Mouse (Mus musculus) CD4-positive, CD25-positive, alpha-beta regulatory T cell, adult 4 months (primary cell): Measurements from ENCODE around the gene Gm16867. TPM values are rescaled to one million over a fixed set of nuclear protein-coding genes. Genes with fewer than 3 reads are reported as not detected.
"Not testable (repeated sequence)": the region's sequence is repeated elsewhere in the genome, so short reads cannot be mapped to it uniquely, and the experiment has no call there.

ENCODE experiments used
- ATAC-seq: one replicate; pipeline ENCODE4 v1.8.0; 2017
- polyA plus RNA-seq, 2 experiments: library from polyadenylated mRNA; unstranded; fragments of 100-300 nt; shearing (Covaris generic); gene quantifications; one replicate each; pipeline ENCODE4 v1.2.1; 2017

Gene Gm16867
- 1 to 10 TPM in 1 of 2 experiments, not detected in 1; 2.1 TPM for polyA plus RNA-seq

DNA sequence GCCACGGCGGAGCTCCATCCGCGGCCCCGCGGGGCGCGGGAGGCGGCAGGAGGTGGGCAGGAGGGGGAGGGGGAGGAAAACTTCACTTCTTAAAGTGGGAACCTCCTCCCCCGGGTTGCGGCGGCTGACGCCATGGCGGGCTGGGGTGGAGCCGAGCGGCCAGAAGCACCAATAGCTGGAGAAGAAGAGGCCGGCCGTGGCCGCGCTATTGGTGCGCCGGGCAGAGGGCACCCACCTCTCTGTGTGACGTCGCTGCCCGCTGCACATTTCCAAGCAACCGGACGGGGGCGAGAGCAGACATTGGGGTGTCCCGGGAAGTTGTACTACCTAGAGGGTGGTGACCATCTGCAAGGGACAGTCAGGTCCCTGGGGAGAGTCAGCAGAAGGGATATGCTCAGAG lies at the start of gene Gm16867:
Gene Gm16867 (minus strand): TSS at position 189 of the 400 bp plus-strand sequence.
- ATAC-seq = peak; percentile 95

DNA sequence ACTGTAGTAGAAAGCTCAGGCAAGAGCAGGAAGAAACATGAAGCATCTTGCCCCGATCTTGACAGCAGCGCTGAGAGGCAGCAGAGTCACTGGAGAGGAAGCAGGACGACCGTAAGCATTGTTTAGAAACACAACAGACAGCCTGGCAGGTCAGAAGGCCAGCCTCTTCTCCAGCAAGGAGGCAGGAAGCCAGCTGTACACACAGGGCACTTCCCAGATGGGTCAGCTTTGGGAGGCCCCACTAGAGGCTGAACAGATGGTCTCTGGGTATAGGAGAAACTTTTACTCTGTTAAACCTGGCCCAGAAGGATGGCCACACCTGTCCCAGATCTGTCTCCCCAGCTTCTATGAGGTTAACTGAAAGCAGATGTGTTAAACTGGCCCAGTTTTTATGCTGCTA lies 44.1 kb upstream of the Gm16867 start:
- not testable (repeated sequence) for ATAC-seq

DNA sequence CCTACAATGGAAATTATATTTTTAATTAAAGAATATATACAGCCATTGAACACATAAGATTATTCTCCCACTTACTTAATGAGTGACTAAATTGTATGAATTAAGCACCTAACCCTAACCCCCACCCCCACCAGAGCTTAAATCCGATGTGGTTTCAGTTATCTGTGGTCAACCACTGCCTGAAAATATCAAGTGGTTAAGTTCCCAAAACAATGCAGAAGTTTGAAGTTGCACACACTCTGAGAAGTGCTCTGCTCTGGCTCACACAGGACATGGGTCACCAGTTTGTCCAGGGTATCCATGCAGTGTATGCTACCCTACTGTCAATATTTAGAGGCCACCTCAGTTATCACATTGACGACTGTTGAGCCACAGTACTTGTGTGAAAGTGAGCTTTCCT lies 41.9 kb upstream of the Gm16867 start:
- ATAC-seq = not testable (repeated sequence)

GRCm38 (mm10) chr14:69544033-69544432 lies 40.9 kb upstream of the Gm16867 start:
- ATAC-seq = peak; percentile 81

- ATAC-seq = not testable (repeated sequence)
Measured at GRCm38 (mm10) chr14:69542695-69543094, 39.5 kb upstream of the Gm16867 start.

DNA sequence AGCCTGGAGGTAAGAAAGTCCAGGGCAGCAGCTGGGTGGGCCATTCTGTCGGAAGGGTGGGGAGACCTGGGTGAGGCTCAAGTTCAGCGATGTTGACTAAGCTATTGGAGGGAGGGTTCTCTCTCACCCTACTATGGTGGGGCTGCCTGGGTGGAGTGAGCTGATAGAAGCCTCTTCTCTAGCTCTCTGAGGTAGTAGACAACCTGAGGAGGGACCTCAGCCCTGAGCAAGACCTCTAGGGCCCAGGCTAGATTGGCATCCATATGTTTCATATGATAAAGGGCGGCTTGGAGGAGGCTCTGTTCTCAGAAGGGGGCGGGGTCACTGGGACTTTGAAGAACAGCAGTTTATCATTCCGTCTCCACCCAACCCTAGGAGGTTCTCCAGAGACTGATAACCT lies 37.0 kb upstream of the Gm16867 start:
- not testable (repeated sequence) for ATAC-seq

DNA sequence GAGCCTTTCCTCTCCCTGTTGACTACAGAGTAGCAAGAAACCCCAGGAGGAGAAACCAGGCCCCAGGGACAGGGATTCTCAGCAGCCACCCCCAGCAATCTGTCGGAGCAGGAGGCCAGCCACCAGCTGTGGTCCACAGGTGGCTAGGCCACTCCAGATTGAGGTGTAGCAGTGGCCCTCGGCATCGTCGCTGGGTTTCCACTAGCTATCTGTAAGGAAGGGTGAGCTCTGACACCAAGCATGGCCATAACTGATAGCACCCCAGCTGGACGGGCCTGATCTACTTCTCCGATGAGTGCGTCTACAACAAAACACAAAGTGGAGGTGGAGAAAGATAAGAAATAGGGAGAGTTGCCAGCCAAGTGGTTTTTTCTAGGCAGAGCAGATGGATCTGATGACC lies 33.4 kb upstream of the Gm16867 start:
- ATAC-seq = not testable (repeated sequence)

DNA sequence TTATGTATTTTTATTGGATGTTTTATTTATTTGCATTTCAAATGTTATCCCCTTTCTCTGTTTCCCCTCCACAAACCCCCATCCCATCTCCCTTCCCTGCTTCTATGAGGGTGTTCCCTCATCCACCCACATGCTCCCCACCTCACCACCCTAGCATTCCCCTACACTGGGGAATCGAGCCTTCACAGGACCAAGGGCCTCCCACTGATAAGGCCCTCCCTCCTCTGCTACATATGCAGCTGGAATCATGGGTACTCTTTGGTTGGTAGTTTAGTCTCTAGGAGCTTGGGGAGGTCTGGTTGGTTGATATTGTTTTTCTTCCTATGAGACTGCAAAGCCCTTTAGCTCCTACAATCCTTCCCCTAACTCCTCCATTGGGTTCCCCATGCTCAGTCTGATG lies 23.0 kb upstream of the Gm16867 start:
- not testable (repeated sequence) for ATAC-seq

DNA sequence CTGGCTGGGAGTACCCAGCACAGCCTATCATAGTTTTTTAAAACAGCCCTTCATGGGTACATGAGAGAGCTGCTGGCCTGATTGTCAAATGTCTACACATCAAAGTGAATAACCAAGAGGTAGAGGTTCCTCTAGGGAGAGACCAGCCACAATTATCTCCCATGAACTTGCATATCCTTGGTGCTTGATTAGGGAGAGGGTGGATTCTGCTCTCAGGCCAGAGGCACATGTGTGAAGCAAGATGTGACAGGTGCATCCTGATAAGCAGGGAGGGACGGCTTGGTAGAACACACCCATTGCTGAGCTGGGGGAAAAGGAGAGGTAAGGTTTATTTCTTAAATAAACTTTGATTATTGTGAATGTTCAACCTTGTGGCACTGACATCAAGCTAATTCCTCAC lies 19.8 kb upstream of the Gm16867 start:
- ATAC-seq = not testable (repeated sequence)

- ATAC-seq = not testable (repeated sequence)
Measured at GRCm38 (mm10) chr14:69520810-69521209, 17.6 kb upstream of the Gm16867 start.

DNA sequence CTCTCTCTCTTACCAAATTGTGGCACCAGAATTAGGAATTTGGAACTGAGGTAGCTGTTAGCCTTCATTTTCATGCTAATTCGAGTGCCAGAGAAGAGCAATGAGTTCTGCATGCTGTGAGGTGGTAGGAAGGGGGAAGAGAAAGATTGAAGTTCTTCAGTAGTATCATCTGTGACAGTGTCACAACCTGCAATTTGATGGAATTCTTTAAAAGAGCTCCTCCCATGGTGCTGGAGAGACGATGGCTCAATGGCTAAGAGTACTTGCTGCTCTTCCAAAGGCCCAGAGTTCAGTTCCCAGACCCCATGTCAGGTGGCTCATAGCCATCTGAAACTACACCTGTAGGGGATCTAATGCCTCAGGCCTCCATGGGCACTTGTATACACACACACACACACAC lies 9.3 kb upstream of the Gm16867 start, which contains the start of gene Gm27179:
Gene Gm27179 (minus strand): TSS at position 101 of the 400 bp plus-strand sequence.
- ATAC-seq = not testable (repeated sequence)

DNA sequence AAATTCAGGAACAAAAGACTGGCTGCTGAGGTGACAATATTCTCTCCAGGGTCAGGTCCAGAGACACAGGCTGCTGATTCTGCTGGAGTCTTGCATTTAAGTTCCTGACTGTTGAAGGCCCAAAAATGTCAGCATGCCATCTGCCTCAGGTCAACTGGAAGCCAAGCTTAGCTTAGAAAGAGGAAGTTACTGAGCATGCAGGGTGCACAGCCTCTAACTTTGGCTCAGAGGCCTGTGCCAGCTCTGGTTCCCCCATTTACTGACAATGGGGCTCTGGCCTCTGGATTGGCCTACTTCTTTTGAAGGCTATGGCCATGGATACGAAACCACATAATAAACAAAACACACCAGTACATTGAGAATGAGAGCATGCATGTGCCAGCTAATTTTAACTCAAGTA lies 3.8 kb upstream of the Gm16867 start:
- not testable (repeated sequence) for ATAC-seq

DNA sequence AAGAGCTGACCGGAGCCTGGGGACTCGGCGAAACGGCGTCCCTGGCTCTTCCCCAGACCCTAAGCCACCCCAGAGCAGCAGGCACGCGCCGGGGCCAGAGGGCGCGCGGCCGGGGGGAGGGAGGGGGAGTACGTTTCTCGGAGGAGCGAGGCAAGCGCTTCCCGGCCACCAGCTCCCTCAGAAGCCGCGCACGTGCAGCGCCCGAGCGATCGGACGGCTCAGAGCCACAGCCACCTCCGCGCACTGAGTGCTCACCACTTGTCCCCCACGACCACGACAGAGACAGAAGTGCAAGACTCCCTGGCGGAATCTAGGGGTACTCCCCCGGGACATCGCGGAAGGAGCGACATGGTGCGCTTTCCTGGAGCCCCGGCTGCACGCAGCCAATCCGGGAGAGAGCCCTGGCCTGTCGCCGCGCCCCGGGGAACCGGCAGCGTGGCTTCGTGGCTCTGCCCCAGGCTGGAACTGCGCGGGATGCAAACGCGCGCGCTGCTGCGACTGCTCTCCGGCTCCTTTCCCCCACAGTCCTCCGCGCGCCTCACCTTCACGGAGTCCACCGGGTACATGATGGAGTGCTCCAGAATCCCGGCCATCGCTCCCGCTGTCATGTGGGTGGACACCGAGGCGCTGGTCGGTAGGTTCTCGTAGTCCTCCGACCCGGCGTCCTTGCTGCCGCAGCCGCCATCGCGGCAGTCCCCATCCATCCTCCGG lies 567 bp downstream of the Gm16867 start:
- ATAC-seq = peak; percentile 46

- not testable (repeated sequence) for ATAC-seq
Measured at GRCm38 (mm10) chr14:69496259-69496658, 6.9 kb downstream of the Gm16867 start.

DNA sequence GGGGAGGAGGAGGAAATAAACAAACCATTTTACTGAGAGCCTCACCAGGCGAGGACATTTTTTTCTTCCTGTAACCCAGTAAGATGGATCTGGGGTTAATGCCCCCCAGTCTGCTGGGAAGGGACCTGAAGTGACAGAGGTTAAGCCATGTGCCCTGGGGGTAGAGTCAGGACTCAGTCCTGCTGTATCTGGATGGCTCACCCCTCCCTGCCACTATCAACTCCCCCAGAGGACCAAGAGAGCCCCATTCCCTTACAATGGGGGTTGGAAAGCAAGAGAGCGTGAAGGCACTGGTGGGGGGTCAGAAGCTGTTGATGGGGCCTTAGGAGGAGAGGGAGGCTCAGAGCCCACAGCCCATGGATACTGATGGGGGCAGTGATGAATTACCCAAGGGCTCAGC lies 8.2 kb downstream of the Gm16867 start:
- not testable (repeated sequence) for ATAC-seq

- not testable (repeated sequence) for ATAC-seq
Measured at GRCm38 (mm10) chr14:69494522-69494921, 8.6 kb downstream of the Gm16867 start.

- ATAC-seq = not testable (repeated sequence)
Measured at GRCm38 (mm10) chr14:69488001-69488400, 15.2 kb downstream of the Gm16867 start.

- not testable (repeated sequence) for ATAC-seq
Measured at GRCm38 (mm10) chr14:69485466-69486135, 17.6 kb downstream of the Gm16867 start.

- ATAC-seq = not testable (repeated sequence)
Measured at GRCm38 (mm10) chr14:69473941-69474646, 29.1 kb downstream of the Gm16867 start.

DNA sequence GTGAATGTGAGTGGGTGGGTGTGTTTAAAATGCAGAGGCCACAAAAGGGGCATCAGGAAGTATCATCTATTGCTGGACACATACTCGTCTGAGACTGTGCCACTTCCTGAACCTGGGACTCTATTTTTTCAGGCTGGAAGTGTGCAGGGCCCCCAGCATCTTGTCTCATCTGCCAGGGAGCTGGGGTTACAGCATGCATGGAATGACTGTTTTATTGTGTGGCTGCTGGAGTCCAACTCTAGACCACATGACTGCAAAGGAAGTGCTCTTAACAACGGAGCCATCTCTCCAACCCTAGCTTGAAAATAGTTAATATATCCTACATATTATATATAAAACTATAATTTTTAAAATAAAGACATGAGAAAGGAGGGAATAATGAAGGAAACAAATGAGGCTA lies 29.8 kb downstream of the Gm16867 start:
- not testable (repeated sequence) for ATAC-seq

DNA sequence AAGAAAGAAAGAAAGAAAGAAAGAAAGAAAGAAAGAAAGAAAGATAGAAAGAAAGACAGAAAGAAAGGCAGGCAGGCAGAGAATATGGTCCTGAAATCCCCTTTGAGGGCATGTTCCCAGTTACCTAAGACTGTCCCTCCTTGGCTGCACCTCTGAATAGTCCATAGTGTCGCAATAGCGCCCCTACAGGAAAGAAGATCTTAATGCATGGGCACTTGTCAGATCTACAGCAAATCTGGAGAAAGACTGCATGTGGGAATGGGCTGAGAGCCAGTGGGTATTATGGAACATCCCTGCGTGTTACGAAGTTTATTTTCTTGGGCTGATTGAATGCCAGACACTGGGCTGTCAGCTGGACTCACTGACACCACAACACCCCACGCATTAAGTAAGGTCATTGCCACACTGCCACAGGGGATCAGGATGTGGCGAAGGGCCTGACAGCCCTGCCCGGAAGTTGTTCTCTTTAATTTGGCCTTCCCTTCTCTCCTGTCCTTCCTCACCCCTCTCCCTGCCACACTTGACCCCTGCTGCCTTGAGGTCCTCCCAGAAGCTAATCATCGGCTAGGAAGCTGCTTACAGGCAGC lies 32.9 kb downstream of the Gm16867 start:
- ATAC-seq = not testable (repeated sequence)

DNA sequence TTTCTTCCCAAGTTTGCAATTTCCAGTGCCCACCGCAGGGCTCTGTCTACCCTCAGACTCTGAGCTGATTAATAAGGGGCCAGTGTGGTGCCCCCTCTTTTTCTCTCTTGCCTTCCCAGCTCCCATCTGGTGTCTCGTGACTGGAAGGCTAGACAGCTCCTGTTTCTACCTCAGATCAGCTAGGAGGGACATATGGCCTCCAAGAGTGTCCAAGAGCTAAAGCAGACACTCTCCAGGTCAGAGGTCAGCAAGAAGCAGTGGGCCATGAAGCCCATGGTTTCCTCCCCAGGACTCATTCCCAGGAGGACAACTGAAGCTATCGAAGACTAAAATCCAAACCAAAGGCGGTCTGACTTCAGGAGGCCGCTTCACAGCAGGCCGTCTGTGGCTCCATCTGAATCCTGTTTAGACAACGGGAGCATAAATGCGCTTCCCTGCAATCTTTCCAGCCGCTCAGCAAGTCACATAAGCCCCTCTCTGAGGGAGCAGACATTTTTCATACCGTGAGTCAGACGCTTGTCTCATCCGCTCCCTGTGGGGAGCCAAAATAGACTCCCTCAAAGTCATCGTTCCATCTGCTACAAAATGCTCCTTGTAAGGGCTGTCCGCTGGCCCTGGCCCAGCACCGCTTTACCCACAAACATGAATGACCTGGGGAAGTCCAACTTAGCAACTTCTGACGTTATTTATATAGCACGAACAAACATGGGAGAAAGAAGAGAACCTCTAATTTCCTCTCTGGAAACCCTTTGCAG lies 35.4 kb downstream of the Gm16867 start:
- not testable (repeated sequence) for ATAC-seq
